Mouse (Mus musculus): ENCODE measurements around the gene Hist1h2ac. TPM values are rescaled to one million over a fixed set of nuclear protein-coding genes. Genes with fewer than 3 reads are reported as not detected.
"Not testable (repeated sequence)": the region's sequence is repeated elsewhere in the genome, so short reads cannot be mapped to it uniquely, and the experiment has no call there.

Hist1h2ac gene
- polyA plus RNA-seq, 1 experiment from 2014 or later: 0.17 TPM

DNA sequence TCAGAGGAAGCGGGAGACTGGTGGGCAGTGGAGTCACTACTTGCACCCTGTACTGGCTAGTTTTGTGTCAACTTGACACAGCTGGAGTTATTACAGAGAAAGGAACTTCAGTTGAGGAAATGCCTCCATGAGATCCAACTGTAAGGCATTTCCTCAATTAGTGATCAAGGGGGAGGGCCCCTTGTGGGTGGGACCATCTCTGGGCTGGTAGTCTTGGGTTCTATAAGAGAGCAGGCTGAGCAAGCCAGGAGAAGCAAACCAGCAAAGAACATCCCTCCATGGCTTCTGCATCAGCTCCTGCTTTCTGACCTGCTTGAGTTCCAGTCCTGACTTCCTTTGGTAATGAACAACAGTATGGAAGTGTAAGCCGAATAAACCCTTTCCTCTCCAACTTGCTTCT, 19.1 kb upstream of the Hist1h2ac start:
- not testable (repeated sequence) for H3K9ac ChIP-seq (replicated peaks; ENCODE audit: low read depth, low read length); H3K4me3 ChIP-seq (ENCODE audit: low read depth, low read length); H3K36me3 ChIP-seq (ENCODE audit: control insufficient read depth, insufficient read depth, low read length); H3K9me3 ChIP-seq (ENCODE audit: control insufficient read depth, low read length); H3K4me1 ChIP-seq (ENCODE audit: control insufficient read depth, insufficient read depth, low read length); H3K27me3 ChIP-seq (ENCODE audit: control insufficient read depth, insufficient read depth, low read length); H3K27ac ChIP-seq (ENCODE audit: low read depth, low read length); ATAC-seq (ENCODE audit: low read depth); H3K4me2 ChIP-seq (ENCODE audit: low read depth, low read length)
- WGBS: 96% methylated on average over 2 of the region's 2 CpGs

DNA sequence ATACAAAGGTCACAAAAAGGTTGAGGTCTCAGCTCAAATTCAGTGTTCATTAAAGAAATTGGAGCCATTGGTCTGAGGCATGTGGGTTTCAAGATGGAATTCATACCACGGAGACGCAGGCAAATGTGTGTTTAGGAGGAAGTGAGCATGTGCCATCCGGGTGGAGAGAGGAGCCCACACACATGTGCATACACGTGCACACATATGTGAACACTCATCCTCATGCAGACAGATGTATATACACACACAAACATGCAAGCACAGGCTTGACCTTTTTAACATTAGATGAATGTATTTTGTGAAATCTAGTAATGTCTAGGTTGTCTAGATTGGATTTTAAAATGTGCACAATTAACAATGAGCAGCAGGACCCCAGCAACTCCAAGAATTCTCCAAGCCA, 18.5 kb upstream of the Hist1h2ac start:
- no peaks in the 10 kb centered on the region for H3K36me3 ChIP-seq (ENCODE audit: control insufficient read depth, insufficient read depth, low read length)
- peaks cover 3% of the 10 kb centered on the region; the same call in 1 of the 2 replicates for H3K4me1 ChIP-seq (ENCODE audit: control insufficient read depth, insufficient read depth, low read length)
- WGBS: 86% methylated on average over 4 of the region's 4 CpGs
- H3K4me3 ChIP-seq (ENCODE audit: low read depth, low read length): no peak overlapping the region
- H3K9me3 ChIP-seq (ENCODE audit: control insufficient read depth, low read length): no peaks in the 10 kb centered on the region
- ATAC-seq (ENCODE audit: low read depth): no peak
- no peak overlapping the region for H3K27ac ChIP-seq (ENCODE audit: low read depth, low read length)
- H3K27me3 ChIP-seq (ENCODE audit: control insufficient read depth, insufficient read depth, low read length): no peaks in the 10 kb centered on the region
- no peak overlapping the region for H3K4me2 ChIP-seq (ENCODE audit: low read depth, low read length)
- H3K9ac ChIP-seq (replicated peaks; ENCODE audit: low read depth, low read length): no peak overlapping the region

DNA sequence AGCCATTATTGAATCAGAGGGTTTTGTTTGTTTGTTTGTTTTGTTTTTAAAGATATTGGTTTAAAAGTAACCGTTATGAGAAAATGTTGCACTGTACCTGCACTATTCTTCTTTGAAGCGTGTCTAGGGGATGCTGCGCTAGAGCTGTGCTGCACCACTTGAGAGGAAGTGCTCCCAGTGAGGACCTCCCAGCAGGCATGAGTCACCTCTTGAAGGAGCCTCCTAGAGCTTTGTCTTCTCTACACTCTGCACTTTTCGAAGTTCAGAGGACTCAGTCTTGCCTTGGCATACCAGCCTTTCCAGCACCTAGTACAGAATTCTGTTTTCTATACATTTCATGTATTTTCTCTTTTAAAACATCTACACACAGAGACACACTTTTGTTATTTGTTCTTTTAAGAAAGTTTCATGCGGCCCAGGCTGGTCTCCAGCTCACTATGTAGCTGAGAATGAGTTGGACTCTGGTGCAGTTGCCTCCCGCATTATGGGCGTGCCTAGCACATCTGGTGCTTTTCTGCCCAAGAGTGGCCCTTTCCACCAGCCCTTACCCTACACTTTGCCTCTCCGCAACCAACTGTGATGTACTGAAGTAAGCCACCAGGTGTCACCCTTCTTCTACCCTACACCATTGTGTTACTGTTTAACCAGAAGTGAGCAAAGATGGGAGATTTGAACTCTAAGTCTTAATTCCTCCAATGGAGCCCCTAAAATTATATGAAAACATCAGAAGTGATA, 17.2 kb upstream of the Hist1h2ac start:
- Histone ChIP-seq H3K4me1 (ENCODE audit: control insufficient read depth, insufficient read depth, low read length) (peaks cover 3% of the 10 kb centered on the region; the same call in 1 of the 2 replicates), H3K4me2 (ENCODE audit: low read depth, low read length) (no peak overlapping the region), H3K36me3 (ENCODE audit: control insufficient read depth, insufficient read depth, low read length) (no peaks in the 10 kb centered on the region), H3K9ac (replicated peaks; ENCODE audit: low read depth, low read length) (no peak overlapping the region), H3K27me3 (ENCODE audit: control insufficient read depth, insufficient read depth, low read length) (no peaks in the 10 kb centered on the region), H3K27ac (ENCODE audit: low read depth, low read length) (no peak overlapping the region), H3K4me3 (ENCODE audit: low read depth, low read length) (no peak overlapping the region), H3K9me3 (ENCODE audit: control insufficient read depth, low read length) (no peaks in the 10 kb centered on the region)
- peak; percentile 45; the same call in 1 of the 2 replicates for ATAC-seq (ENCODE audit: low read depth)
- 31% methylated on average over 8 of the region's 8 CpGs for WGBS

DNA sequence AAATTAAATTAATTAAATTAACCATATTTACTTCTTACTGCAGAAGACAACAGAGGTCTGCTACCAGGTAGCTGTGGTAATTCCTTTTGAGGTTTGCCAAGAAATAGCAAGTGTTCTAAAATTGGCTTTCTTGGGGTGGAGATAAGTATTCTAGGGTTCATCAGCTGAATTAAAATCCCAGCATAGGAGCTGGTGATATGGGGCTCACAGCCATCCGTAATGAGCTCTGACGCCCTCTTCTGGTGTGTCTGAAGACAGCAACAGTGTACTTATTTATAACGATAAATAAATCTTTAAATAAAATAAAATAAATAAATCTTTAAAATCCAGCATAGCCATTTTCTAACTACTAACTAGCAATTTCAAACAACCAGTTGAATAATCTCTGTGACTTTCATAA, 16.0 kb upstream of the Hist1h2ac start:
- WGBS: 71% methylated on average over 3 of the region's 3 CpGs
- Histone ChIP-seq H3K4me2 (ENCODE audit: low read depth, low read length) (no peak overlapping the region), H3K36me3 (ENCODE audit: control insufficient read depth, insufficient read depth, low read length) (no peaks in the 10 kb centered on the region), H3K4me3 (ENCODE audit: low read depth, low read length) (no peak overlapping the region), H3K27ac (ENCODE audit: low read depth, low read length) (no peak overlapping the region), H3K27me3 (ENCODE audit: control insufficient read depth, insufficient read depth, low read length) (no peaks in the 10 kb centered on the region), H3K4me1 (ENCODE audit: control insufficient read depth, insufficient read depth, low read length) (peaks cover 3% of the 10 kb centered on the region; the same call in 1 of the 2 replicates), H3K9me3 (ENCODE audit: control insufficient read depth, low read length) (no peaks in the 10 kb centered on the region), H3K9ac (replicated peaks; ENCODE audit: low read depth, low read length) (no peak overlapping the region)
- ATAC-seq (ENCODE audit: low read depth): no peak

DNA sequence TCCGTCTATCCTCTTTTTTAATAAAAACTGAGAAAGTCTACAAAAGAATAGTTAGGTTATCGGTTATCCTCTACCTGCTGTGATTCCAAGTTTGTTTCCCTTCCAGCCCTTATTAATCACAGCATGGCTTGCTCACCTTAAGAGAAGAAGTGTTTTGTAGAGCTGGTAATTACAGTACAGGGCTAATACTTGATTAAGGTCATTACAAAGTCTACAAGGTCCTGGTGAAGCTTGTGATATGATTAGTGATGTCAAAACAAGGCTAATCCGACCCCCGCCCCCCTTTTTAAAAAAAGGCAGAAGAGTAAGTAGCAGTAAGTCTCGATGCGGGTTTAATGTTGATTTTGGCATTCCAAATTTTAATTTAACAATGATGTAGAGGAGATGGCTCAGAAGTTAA, 15.2 kb upstream of the Hist1h2ac start:
- WGBS: 81% methylated on average over 6 of the region's 6 CpGs
- Histone ChIP-seq H3K4me3 (ENCODE audit: low read depth, low read length) (peak overlapping the region; percentile 11; the same call in 1 of the 2 replicates), H3K27ac (ENCODE audit: low read depth, low read length) (peak overlapping the region; percentile 84; the same call in 1 of the 2 replicates), H3K9ac (replicated peaks; ENCODE audit: low read depth, low read length) (no peak overlapping the region), H3K27me3 (ENCODE audit: control insufficient read depth, insufficient read depth, low read length) (no peaks in the 10 kb centered on the region), H3K4me1 (ENCODE audit: control insufficient read depth, insufficient read depth, low read length) (peaks cover 3% of the 10 kb centered on the region; the same call in 1 of the 2 replicates), H3K36me3 (ENCODE audit: control insufficient read depth, insufficient read depth, low read length) (no peaks in the 10 kb centered on the region), H3K9me3 (ENCODE audit: control insufficient read depth, low read length) (no peaks in the 10 kb centered on the region), H3K4me2 (ENCODE audit: low read depth, low read length) (0 out of 2 replicates have a peak overlapping the region, but pooled peaks have one; percentile 63)
- ATAC-seq (ENCODE audit: low read depth): no peak

DNA sequence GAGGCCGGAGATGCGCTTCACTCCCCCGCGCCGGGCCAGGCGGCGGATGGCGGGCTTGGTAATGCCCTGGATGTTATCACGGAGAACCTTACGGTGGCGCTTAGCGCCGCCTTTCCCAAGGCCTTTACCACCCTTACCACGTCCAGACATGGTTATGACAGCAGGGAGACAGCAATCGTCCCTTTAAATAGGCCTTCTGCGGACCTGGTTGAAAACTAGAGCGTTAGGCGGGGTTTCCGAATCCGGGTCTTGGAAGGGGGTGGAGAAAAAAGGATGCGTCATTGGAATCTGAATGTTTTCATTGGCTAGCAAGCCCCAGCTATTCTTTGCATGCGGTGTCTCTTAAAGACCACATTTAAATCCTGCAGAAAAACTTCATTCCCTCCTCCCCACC, 14.5 kb upstream of the Hist1h2ac start, which contains the start of gene Hist1h4c:
Gene Hist1h4c (minus strand): TSS at position 155 of the 394 bp plus-strand sequence.
- H3K4me3 ChIP-seq (ENCODE audit: low read depth, low read length): peak within 1 kb of the TSS; percentile 44
- no peaks in the 10 kb centered on the region for H3K9me3 ChIP-seq (ENCODE audit: control insufficient read depth, low read length)
- WGBS: 0% methylated on average over 20 of the region's 22 CpGs
- peak within 1 kb of the TSS; percentile 63 for H3K4me2 ChIP-seq (ENCODE audit: low read depth, low read length)
- H3K27me3 ChIP-seq (ENCODE audit: control insufficient read depth, insufficient read depth, low read length): no peaks in the 10 kb centered on the region
- peak within 1 kb of the TSS; percentile 84 for H3K27ac ChIP-seq (ENCODE audit: low read depth, low read length)
- ATAC-seq (ENCODE audit: low read depth): peak; percentile 96
- peak within 1 kb of the TSS; percentile 33 for H3K9ac ChIP-seq (replicated peaks; ENCODE audit: low read depth, low read length)
- H3K4me1 ChIP-seq (ENCODE audit: control insufficient read depth, insufficient read depth, low read length): peaks cover 3% of the 10 kb centered on the region; the same call in 1 of the 2 replicates
- no peaks in the 10 kb centered on the region for H3K36me3 ChIP-seq (ENCODE audit: control insufficient read depth, insufficient read depth, low read length)

DNA sequence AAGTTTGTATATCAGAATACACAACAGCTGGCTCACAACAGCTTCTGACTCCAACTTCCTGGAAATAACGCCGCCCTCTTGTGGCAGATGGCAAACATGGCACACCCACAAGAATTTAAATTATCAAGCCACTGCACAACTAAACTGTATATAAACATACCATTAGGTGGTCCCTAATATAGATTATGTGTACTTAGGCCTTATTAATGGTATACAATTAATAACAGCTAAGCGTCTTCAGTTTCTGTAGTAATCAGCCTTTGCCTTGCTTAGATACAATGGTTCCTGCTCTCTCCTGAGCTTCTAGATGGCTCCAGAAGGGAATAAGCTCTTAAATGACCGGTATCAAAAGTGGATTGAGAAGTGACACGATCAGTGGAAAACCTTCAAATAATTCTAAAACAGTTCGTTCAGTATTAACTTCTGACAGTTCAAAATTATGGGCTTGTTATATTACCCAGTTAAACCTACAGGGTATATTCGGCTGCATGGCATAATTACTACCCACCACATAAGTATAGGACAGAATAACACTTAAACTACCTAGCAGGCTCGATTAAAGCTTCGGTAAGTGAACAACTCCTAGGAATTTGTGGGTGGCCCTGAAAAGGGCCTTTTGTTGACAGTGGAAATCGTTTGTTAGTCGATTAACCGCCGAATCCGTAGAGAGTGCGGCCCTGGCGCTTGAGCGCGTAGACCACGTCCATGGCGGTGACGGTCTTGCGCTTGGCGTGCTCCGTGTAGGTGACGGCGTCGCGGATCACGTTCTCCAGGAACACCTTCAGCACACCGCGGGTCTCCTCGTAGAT, 13.9 kb upstream of the Hist1h2ac start:
- no peaks in the 10 kb centered on the region for H3K9me3 ChIP-seq (ENCODE audit: control insufficient read depth, low read length)
- H3K4me1 ChIP-seq (ENCODE audit: control insufficient read depth, insufficient read depth, low read length): peaks cover 3% of the 10 kb centered on the region; the same call in 1 of the 2 replicates
- no peaks in the 10 kb centered on the region for H3K27me3 ChIP-seq (ENCODE audit: control insufficient read depth, insufficient read depth, low read length)
- ATAC-seq (ENCODE audit: low read depth): peak; percentile 86
- H3K36me3 ChIP-seq (ENCODE audit: control insufficient read depth, insufficient read depth, low read length): no peaks in the 10 kb centered on the region
- peak overlapping the region; percentile 44 for H3K4me3 ChIP-seq (ENCODE audit: low read depth, low read length)
- peak overlapping the region; percentile 33 for H3K9ac ChIP-seq (replicated peaks; ENCODE audit: low read depth, low read length)
- WGBS: under 1% methylated on average over 23 of the region's 32 CpGs
- peak overlapping the region; percentile 84 for H3K27ac ChIP-seq (ENCODE audit: low read depth, low read length)
- peak overlapping the region; percentile 63 for H3K4me2 ChIP-seq (ENCODE audit: low read depth, low read length)

DNA sequence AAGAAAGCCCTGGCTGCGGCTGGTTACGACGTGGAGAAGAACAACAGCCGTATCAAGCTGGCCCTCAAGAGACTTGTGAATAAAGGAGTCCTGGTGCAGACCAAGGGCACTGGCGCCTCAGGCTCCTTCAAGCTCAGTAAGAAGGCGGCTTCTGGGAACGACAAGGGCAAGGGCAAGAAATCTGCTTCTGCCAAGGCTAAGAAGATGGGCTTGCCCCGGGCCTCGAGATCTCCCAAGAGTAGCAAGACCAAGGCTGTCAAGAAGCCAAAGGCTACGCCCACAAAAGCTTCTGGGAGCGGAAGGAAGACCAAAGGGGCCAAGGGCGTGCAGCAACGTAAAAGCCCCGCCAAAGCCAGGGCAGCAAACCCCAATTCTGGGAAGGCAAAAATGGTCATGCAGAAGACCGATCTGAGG, 12.3 kb upstream of the Hist1h2ac start:
- 54% methylated on average over 15 of the region's 15 CpGs for WGBS
- Histone ChIP-seq H3K27ac (ENCODE audit: low read depth, low read length) (no peak overlapping the region), H3K4me2 (ENCODE audit: low read depth, low read length) (no peak overlapping the region), H3K36me3 (ENCODE audit: control insufficient read depth, insufficient read depth, low read length) (no peaks in the 10 kb centered on the region), H3K9me3 (ENCODE audit: control insufficient read depth, low read length) (no peaks in the 10 kb centered on the region), H3K4me3 (ENCODE audit: low read depth, low read length) (no peak overlapping the region), H3K4me1 (ENCODE audit: control insufficient read depth, insufficient read depth, low read length) (peaks cover 3% of the 10 kb centered on the region; the same call in 1 of the 2 replicates), H3K27me3 (ENCODE audit: control insufficient read depth, insufficient read depth, low read length) (no peaks in the 10 kb centered on the region), H3K9ac (replicated peaks; ENCODE audit: low read depth, low read length) (no peak overlapping the region)
- ATAC-seq (ENCODE audit: low read depth): no peak

DNA sequence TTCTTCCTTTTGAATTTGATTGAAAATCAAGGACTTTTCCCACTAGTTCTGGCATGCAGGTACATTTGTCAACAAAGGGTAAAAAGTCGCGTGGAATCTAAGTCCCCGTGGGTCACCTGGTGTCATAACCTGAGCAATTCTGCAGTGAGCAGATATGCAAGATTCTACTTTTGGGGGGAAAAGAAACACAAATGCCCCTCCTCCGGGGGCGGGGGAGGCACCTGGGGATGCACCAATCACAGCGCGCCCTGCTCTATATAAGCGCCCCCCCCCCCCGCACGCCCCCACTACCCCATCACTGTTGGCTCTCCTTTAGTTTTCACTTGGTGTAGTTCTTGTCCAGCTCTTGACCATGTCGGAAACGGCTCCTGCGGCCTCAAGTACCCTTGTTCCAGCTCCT, 11.8 kb upstream of the Hist1h2ac start, which contains the start of gene Hist1h1t:
Gene Hist1h1t (plus strand): TSS at position 301 of the 400 bp plus-strand sequence.
- WGBS: 47% methylated on average over 13 of the region's 13 CpGs
- H3K27ac ChIP-seq (ENCODE audit: low read depth, low read length): no peak within 1 kb of the TSS
- no peaks in the 10 kb centered on the region for H3K9me3 ChIP-seq (ENCODE audit: control insufficient read depth, low read length)
- no peaks in the 10 kb centered on the region for H3K36me3 ChIP-seq (ENCODE audit: control insufficient read depth, insufficient read depth, low read length)
- ATAC-seq (ENCODE audit: low read depth): no peak
- peaks cover 3% of the 10 kb centered on the region; the same call in 1 of the 2 replicates for H3K4me1 ChIP-seq (ENCODE audit: control insufficient read depth, insufficient read depth, low read length)
- no peak within 1 kb of the TSS for H3K4me2 ChIP-seq (ENCODE audit: low read depth, low read length)
- H3K27me3 ChIP-seq (ENCODE audit: control insufficient read depth, insufficient read depth, low read length): no peaks in the 10 kb centered on the region
- no peak within 1 kb of the TSS for H3K4me3 ChIP-seq (ENCODE audit: low read depth, low read length)
- H3K9ac ChIP-seq (replicated peaks; ENCODE audit: low read depth, low read length): no peak within 1 kb of the TSS
